Mouse (Mus musculus) G1E (cell line): ENCODE results near the gene Tapbp. TPM values are rescaled to one million over a fixed set of nuclear protein-coding genes. Genes with fewer than 3 reads are reported as not detected.

Source experiments
- ATAC-seq: 2 replicates; pipeline ENCODE4 v1.8.0; 2016; ENCODE audit warnings: mild to moderate bottlenecking; ENCODE audit not compliant: insufficient number of reproducible peaks, poor library complexity, low FRiP score, severe bottlenecking; ENCODE audit errors: extremely low read depth
- DNase-seq: peaks from one replicate; pipeline ENCODE4 v3.0.0; 2012; ENCODE audit warnings: low spot score
- H3K27me3 ChIP-seq: 2 replicates; pipeline ENCODE4 v1.6.1; 2012; ENCODE audit warnings: mild to moderate bottlenecking, low read length, inconsistent platforms; ENCODE audit not compliant: insufficient read depth
- H3K36me3 ChIP-seq: replicated peaks from 2 replicates; pipeline ENCODE3; 2012; ENCODE audit warnings: mild to moderate bottlenecking, inconsistent platforms
- H3K4me1 ChIP-seq: 2 replicates; pipeline ENCODE4 v1.6.1; 2012; ENCODE audit warnings: low read depth, low read length, inconsistent platforms, mixed read lengths; ENCODE audit not compliant: insufficient read depth
- H3K4me3 ChIP-seq: 2 replicates; pipeline ENCODE4 v1.5.1; 2012; ENCODE audit warnings: low read depth, mild to moderate bottlenecking, inconsistent platforms, low read length, moderate library complexity, mixed read lengths
- H3K9me3 ChIP-seq: replicated peaks from 2 replicates; pipeline ENCODE4 v1.6.1; 2012; ENCODE audit warnings: inconsistent platforms
- CTCF ChIP-seq: IDR thresholded peaks from 2 replicates; pipeline ENCODE4 v1.5.1; 2012; ENCODE audit warnings: low read depth, low read length, inconsistent platforms, mixed read lengths
- GATA1 ChIP-seq: IDR thresholded peaks from 2 replicates; pipeline ENCODE4 v1.6.1; 2012; ENCODE audit warnings: borderline replicate concordance, low read length, inconsistent platforms, mixed read lengths
- GATA2 ChIP-seq: IDR thresholded peaks from 2 replicates; pipeline ENCODE4 v1.6.1; 2012; ENCODE audit warnings: low read depth, low read length, inconsistent platforms, borderline replicate concordance
- POLR2AphosphoS5 ChIP-seq: IDR thresholded peaks from 2 replicates; pipeline ENCODE4 v1.6.1; 2012; ENCODE audit warnings: low read depth, low read length, inconsistent platforms; ENCODE audit not compliant: insufficient replicate concordance
- TAL1 ChIP-seq: conservative IDR thresholded peaks from 2 replicates; pipeline ENCODE4 v1.6.1; 2012; ENCODE audit warnings: low read depth, low read length, inconsistent platforms, mixed read lengths
- polyA plus RNA-seq: library from polyadenylated mRNA; stranded (reverse); fragments of >175 nt; gene quantifications from 2 replicates; pipeline ENCODE4 v1.2.3, GENCODE M21; 2012
- total RNA-seq, 2 experiments: library from RNA; stranded (forward) in 1 of 2; stranded (reverse) in 1 of 2; fragments of 200-1000 nt in 1 of 2; fragments of >200 nt in 1 of 2; fragmentation: Nextera tagmentation in 1 of 2; gene quantifications; 2 replicates each; pipeline ENCODE4 v1.2.3; 2014 to 2017

Gene Tapbp
- total and polyA plus RNA-seq, 3 experiments = 17.0 to 142 (median 43.0) TPM

GRCm38 (mm10) chr17:33957493-33957892, 41.8 kb downstream of the Tapbp start:
- ATAC-seq = no peak
- no peaks in the 10 kb centered on the region for H3K27me3 ChIP-seq
- H3K4me3 ChIP-seq = peak overlapping the region; percentile 33; the same call in 1 of the 2 replicates
- TF ChIP-seq GATA2 (no peak), GATA1 (no peak), CTCF (no peak), TAL1 (no peak), POLR2AphosphoS5 (no peak)
- H3K9me3 ChIP-seq = no peaks in the 10 kb centered on the region
- no peak for DNase-seq
- peaks cover 80% of the 10 kb centered on the region for H3K36me3 ChIP-seq
- peaks cover 31% of the 10 kb centered on the region for H3K4me1 ChIP-seq

- H3K36me3 ChIP-seq = peaks cover 80% of the 10 kb centered on the region
- DNase-seq (no peak), ATAC-seq (no peak)
- no peaks in the 10 kb centered on the region for H3K9me3 ChIP-seq
- no peaks in the 10 kb centered on the region for H3K27me3 ChIP-seq
- TF ChIP-seq GATA2 = no peak
- TF ChIP-seq GATA1 = no peak
- TF ChIP-seq POLR2AphosphoS5 = no peak
- no peak for TF ChIP-seq CTCF
- TF ChIP-seq TAL1 = no peak
- H3K4me3 ChIP-seq = no peak overlapping the region
- peaks cover 22% of the 10 kb centered on the region for H3K4me1 ChIP-seq
Observed at GRCm38 (mm10) chr17:33958451-33958850, 42.8 kb downstream of the Tapbp start.

- Histone ChIP-seq H3K9me3 (no peaks in the 10 kb centered on the region), H3K36me3 (peaks cover 80% of the 10 kb centered on the region), H3K4me3 (no peak overlapping the region), H3K4me1 (peaks cover 19% of the 10 kb centered on the region), H3K27me3 (no peaks in the 10 kb centered on the region)
- no peak for ATAC-seq
- TF ChIP-seq GATA2 (no peak), TAL1 (no peak), GATA1 (no peak), CTCF (no peak), POLR2AphosphoS5 (no peak)
- no peak for DNase-seq
Observed at GRCm38 (mm10) chr17:33959135-33959534, 43.4 kb downstream of the Tapbp start.

DNA sequence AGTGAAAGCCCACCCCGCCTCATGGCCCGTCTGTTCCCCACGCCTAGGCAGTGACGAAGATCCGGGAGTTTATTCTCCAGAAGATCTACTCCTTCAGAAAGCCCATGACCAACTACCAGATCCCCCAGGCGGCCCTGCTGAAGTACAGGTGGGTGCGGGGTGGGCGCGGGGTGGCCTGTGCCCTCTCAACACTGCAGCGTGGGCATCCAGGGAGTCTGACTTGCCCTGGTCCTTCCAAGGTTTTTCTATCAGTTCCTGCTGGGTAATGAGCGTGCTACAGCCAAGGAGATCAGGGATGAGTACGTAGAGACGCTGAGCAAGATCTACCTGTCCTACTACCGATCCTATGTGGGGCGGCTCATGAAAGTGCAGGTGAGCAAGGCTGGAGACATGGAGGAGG, 44.2 kb downstream of the Tapbp start:
- no peak overlapping the region for H3K4me3 ChIP-seq
- H3K4me1 ChIP-seq = peaks cover 18% of the 10 kb centered on the region
- DNase-seq = no peak
- H3K27me3 ChIP-seq = no peaks in the 10 kb centered on the region
- no peaks in the 10 kb centered on the region for H3K9me3 ChIP-seq
- no peak for TF ChIP-seq TAL1
- no peak for TF ChIP-seq GATA2
- no peak for TF ChIP-seq POLR2AphosphoS5
- TF ChIP-seq GATA1 = no peak
- no peak for TF ChIP-seq CTCF
- no peak for ATAC-seq
- H3K36me3 ChIP-seq = peaks cover 77% of the 10 kb centered on the region

GRCm38 (mm10) chr17:33962876-33963275, 47.2 kb downstream of the Tapbp start:
- ATAC-seq (no peak), DNase-seq (no peak)
- H3K36me3 ChIP-seq = peaks cover 87% of the 10 kb centered on the region
- H3K4me1 ChIP-seq = peaks cover 5% of the 10 kb centered on the region
- H3K27me3 ChIP-seq = no peaks in the 10 kb centered on the region
- no peaks in the 10 kb centered on the region for H3K9me3 ChIP-seq
- H3K4me3 ChIP-seq = no peak overlapping the region
- no peak for TF ChIP-seq POLR2AphosphoS5
- TF ChIP-seq GATA2 = no peak
- no peak for TF ChIP-seq CTCF
- TF ChIP-seq TAL1 = no peak
- no peak for TF ChIP-seq GATA1

DNA sequence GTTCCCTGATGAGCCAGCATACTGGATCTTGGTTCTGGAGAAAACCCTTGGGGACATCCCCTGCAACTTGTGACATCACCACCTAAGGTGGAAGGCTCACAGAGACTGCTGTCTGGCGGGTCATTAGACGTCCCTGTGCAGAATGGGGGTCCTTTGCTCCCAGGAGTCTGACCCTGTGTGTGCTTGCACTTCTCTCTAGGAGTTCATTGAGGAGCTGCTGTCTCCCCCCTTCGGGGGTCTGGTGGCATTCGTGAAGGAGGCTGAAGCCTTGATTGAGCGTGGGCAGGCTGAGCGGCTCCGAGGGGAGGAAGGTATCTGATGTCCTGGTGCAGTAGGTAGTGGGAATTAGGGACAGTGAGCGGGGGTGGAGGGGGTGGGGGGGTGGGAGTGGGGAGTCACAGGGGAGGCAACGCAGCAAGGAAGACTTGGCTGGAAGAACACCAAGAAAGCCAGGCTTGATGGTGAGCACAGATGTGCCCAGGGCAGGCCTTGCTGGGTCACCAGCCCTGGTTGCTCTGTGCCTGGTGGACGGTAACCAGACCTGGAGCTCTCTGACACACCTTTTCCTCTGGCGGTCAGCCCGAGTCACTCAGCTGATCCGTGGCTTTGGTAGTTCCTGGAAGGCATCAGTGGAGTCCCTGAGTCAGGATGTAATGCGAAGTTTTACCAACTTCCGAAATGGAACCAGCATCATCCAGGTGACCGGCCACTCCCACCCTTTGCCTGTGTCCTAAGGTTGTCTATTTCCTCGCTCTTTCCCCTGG, 49.6 kb downstream of the Tapbp start:
- ATAC-seq (no peak), DNase-seq (no peak)
- H3K36me3 ChIP-seq = peaks cover 63% of the 10 kb centered on the region
- H3K9me3 ChIP-seq = peaks cover 5% of the 10 kb centered on the region
- no peaks in the 10 kb centered on the region for H3K27me3 ChIP-seq
- H3K4me1 ChIP-seq = peaks cover 7% of the 10 kb centered on the region
- no peak for TF ChIP-seq TAL1
- TF ChIP-seq POLR2AphosphoS5 = no peak
- TF ChIP-seq CTCF = no peak
- no peak for TF ChIP-seq GATA1
- no peak for TF ChIP-seq GATA2
- H3K4me3 ChIP-seq = no peak overlapping the region
